ENCODE assay signal across 16 mouse cellular contexts in the genomic region with DNA sequence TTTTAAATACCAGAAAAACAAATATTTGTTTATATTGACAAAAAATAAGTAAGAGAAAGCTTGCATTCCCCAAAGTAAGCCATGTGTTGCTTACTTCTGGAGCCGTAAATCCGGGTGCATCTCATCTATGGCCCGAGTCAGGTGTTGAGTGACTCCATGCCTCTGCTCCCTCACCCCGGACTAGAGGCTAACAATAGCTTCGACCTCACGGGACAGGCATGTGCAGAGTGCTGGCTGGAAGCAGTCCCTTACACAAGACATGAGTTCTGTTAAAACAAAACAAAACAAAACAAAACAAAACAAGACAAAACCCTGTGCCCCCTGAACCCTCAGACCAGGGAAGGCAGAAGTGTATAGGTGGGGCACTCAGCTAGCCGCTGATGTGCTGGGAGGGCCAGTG. TPM values are rescaled to one million over a fixed set of nuclear protein-coding genes. Genes with fewer than 3 reads are reported as not detected.
DNase-seq lines count a peak whose midpoint lies in the region; ATAC-seq and TF ChIP-seq lines count a peak whose summit lies in the region.
"Had no signal": no experiment of that assay in that cellular context is flagged by ENCODE, and none has a peak within 500 bp of the region (broad histone marks: within the 10 kb centered on the region; RNA-seq: fewer than 3 reads in every experiment).

No protein-coding gene starts in this region.

- ATAC-seq in liver, postnatal 0 days: peak; percentile 58
- ATAC-seq in heart, embryonic 14.5 days (ENCODE audit: insufficient number of reproducible peaks, insufficient read depth, low FRiP score, low read depth): peak; percentile 86
- ATAC-seq in megakaryocyte, adult 5-6 weeks (ENCODE audit: poor library complexity, severe bottlenecking): no peak
- ATAC-seq: hindbrain, embryonic 16.5 days; midbrain, embryonic 13.5 days; Patski had no signal

- TF ChIP-seq EP300 in liver, postnatal 0 days (IDR thresholded peaks at IDR 0.05; ENCODE audit: low read depth): no peak

- H3K4me3 ChIP-seq in liver, postnatal 0 days (ENCODE audit: low read depth, low read length): no peak overlapping the region
- H3K4me3 ChIP-seq in heart, embryonic 14.5 days (ENCODE audit: control insufficient read depth in 1 of 2, insufficient read depth in 1 of 2, low read depth in 1 of 2, low read length in 2 of 2): peak overlapping the region; percentile 7 to 23; a peak in 3 of 4 replicates
- H3K4me3 ChIP-seq: embryonic facial prominence, embryonic 12.5 days; forebrain, embryonic 12.5 days; midbrain, embryonic 13.5 days had no signal

- no peak for DNase-seq in liver, postnatal 0 days
- no peak for DNase-seq in liver
- peak; percentile 62 to 74 for DNase-seq in heart, adult 18-20 months
- peak; percentile 74 for DNase-seq in skeletal muscle tissue, adult 2 months (ENCODE audit: low read depth, low spot score)
- DNase-seq in embryo, embryonic 10 days (ENCODE audit: low spot score): no peak
- DNase-seq: cerebellum, postnatal 10 days; right cerebral cortex, postnatal 4 days; thymus, postnatal 14 days had no signal

- 67% methylated on average over 7 of the region's 7 CpGs for WGBS in liver, postnatal 0 days (ENCODE audit: insufficient replicate concordance)
- WGBS in heart, embryonic 14.5 days: 12% methylated on average over 7 of the region's 7 CpGs

- H3K36me3 ChIP-seq in liver, postnatal 0 days (replicated peaks; ENCODE audit: insufficient read depth, low read length): no peaks in the 10 kb centered on the region
- no peaks in the 10 kb centered on the region for H3K36me3 ChIP-seq in heart, embryonic 14.5 days (ENCODE audit: control insufficient read depth, insufficient read depth, low read length)
- H3K36me3 ChIP-seq: embryonic facial prominence, embryonic 12.5 days; forebrain, embryonic 12.5 days; midbrain, embryonic 13.5 days had no signal

- no peaks in the 10 kb centered on the region for H3K27me3 ChIP-seq in liver, postnatal 0 days (ENCODE audit: insufficient read depth, low read length)
- H3K27me3 ChIP-seq in heart, embryonic 14.5 days (ENCODE audit: control insufficient read depth, insufficient read depth, low read length): no peaks in the 10 kb centered on the region
- H3K27me3 ChIP-seq: embryonic facial prominence, embryonic 12.5 days; forebrain, embryonic 12.5 days; midbrain, embryonic 13.5 days; Patski had no signal

- no peaks in the 10 kb centered on the region; the same call in 1 of the 2 replicates for H3K9me3 ChIP-seq in liver, postnatal 0 days (ENCODE audit: low read length)
- H3K9me3 ChIP-seq in heart, embryonic 14.5 days (ENCODE audit: control insufficient read depth, low read length): no peaks in the 10 kb centered on the region
- H3K9me3 ChIP-seq: embryonic facial prominence, embryonic 12.5 days; forebrain, embryonic 12.5 days; midbrain, embryonic 13.5 days had no signal

- peaks cover 7% of the 10 kb centered on the region for H3K4me1 ChIP-seq in liver, postnatal 0 days (ENCODE audit: insufficient read depth)
- peaks cover 21 to 39% of the 10 kb centered on the region in 2 experiments for H3K4me1 ChIP-seq in heart, embryonic 14.5 days (ENCODE audit: control insufficient read depth in 2 of 2, insufficient read depth in 2 of 2, low read length in 2 of 2)
- H3K4me1 ChIP-seq: embryonic facial prominence, embryonic 12.5 days; forebrain, embryonic 12.5 days; midbrain, embryonic 13.5 days had no signal

- no peak overlapping the region for H3K27ac ChIP-seq in liver, postnatal 0 days (ENCODE audit: low read depth)
- peak overlapping the region; percentile 98 to 100 for H3K27ac ChIP-seq in heart, embryonic 14.5 days (replicated peaks in 1 of 2; ENCODE audit: control insufficient read depth in 1 of 2, insufficient read depth in 1 of 2, low read depth in 2 of 2, low read length in 2 of 2)
- H3K27ac ChIP-seq: embryonic facial prominence, embryonic 12.5 days; forebrain, embryonic 12.5 days; midbrain, embryonic 13.5 days had no signal

- no peak for TF ChIP-seq CTCF in liver, postnatal 0 days (IDR thresholded peaks at IDR 0.05; ENCODE audit: low read depth)

- no peak overlapping the region for H3K4me2 ChIP-seq in liver, postnatal 0 days (ENCODE audit: low read depth, low read length)
- H3K4me2 ChIP-seq in heart, embryonic 14.5 days (ENCODE audit: low read length): peak overlapping the region; percentile 68
- H3K4me2 ChIP-seq: embryonic facial prominence, embryonic 12.5 days; forebrain, embryonic 12.5 days; liver, embryonic 11.5 days; midbrain, embryonic 13.5 days had no signal

- H3K9ac ChIP-seq in liver, postnatal 0 days (replicated peaks): no peak overlapping the region
- peak overlapping the region; percentile 82 for H3K9ac ChIP-seq in heart, embryonic 14.5 days (ENCODE audit: low read length)
- H3K9ac ChIP-seq: embryonic facial prominence, embryonic 12.5 days; forebrain, embryonic 12.5 days; midbrain, embryonic 13.5 days had no signal

RNA-seq across cellular contexts. Expression of a gene that starts 18.7 kb away (rescaled TPM):
- polyA plus RNA-seq in liver, postnatal 0 days (2015; fragmentation: Nextera tagmentation; extraction: Ambion mirVana): 39.6 and 43.5 TPM in 2 replicates
- 100 to 1,000 TPM; 107 to 111 TPM for total RNA-seq in heart, adult 18-20 months (2021)
- polyA plus RNA-seq in heart, embryonic 14.5 days (2014; fragmentation: Nextera tagmentation; extraction: Ambion mirVana): 131 and 139 TPM in 2 replicates
- total RNA-seq in megakaryocyte, adult 5-6 weeks (2015): 140 and 149 TPM in 2 replicates
- total RNA-seq in megakaryocyte, adult 5-6 weeks (2017): 84.8 and 108 TPM in 2 replicates

Comparison
In these comparisons a context has a peak if more than half of its experiments do, and no peak if none do; other contexts are left out.
1. DNase-seq: peak in heart, adult 18-20 months (2 of 2) and skeletal muscle tissue, adult 2 months (single experiment); none in liver, postnatal 0 days (single experiment), liver (single experiment) and embryo, embryonic 10 days (single experiment).